Mouse (Mus musculus): Measurements from ENCODE around the gene Tll1. TPM values are rescaled to one million over a fixed set of nuclear protein-coding genes. Genes with fewer than 3 reads are reported as not detected.

Tll1 gene
- 0.35 and 0.44 TPM in 2 replicates for polyA plus RNA-seq (2016; fragmentation: Nextera tagmentation; extraction: Ambion mirVana)

DNA sequence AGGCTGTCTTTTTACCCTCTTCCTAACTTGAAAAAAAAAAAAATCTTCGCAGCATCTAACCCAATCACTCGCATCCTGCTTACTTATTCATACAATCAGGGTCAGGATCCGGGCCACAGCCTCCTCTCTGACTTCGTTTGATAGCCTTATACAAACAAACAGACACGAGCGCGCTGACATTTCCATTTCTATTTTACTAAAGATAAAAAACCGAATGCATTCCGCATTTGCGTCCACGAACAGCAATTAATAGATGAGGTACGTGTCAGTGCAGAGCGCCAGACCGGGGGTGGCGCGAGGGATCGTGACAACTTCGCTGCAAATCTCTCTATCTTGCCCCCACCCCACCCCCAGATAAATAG is at the start of gene Tll1:
Tll1 (minus strand) TSS at position 248 of the 362 bp plus-strand sequence.
- H3K9ac ChIP-seq: no peak within 1 kb of the TSS
- peak within 1 kb of the TSS; percentile 53 for H3K4me3 ChIP-seq
- H3K27ac ChIP-seq: no peak within 1 kb of the TSS
- no peaks in the 10 kb centered on the region for H3K36me3 ChIP-seq
- no peaks in the 10 kb centered on the region for H3K9me3 ChIP-seq (replicated peaks)
- peaks cover 38% of the 10 kb centered on the region for H3K27me3 ChIP-seq (replicated peaks)
- WGBS (ENCODE audit: insufficient replicate concordance): 2% methylated on average over 18 of the region's 18 CpGs
- H3K4me1 ChIP-seq: 0 out of 2 replicates have a peak, but pooled peaks cover 3% of the 10 kb centered on the region
- ATAC-seq: no peak
- peak within 1 kb of the TSS; percentile 72 for H3K4me2 ChIP-seq

GRCm38 (mm10) chr8:64238645-64239044 is 32.6 kb upstream of the Tll1 start:
- ATAC-seq: no peak
- H3K36me3 ChIP-seq: no peaks in the 10 kb centered on the region
- H3K27me3 ChIP-seq (replicated peaks): no peaks in the 10 kb centered on the region
- 62% methylated on average over 2 of the region's 2 CpGs for WGBS (ENCODE audit: insufficient replicate concordance)
- H3K4me3 ChIP-seq: no peak overlapping the region
- H3K9me3 ChIP-seq (replicated peaks): no peaks in the 10 kb centered on the region
- H3K4me2 ChIP-seq: no peak overlapping the region
- H3K4me1 ChIP-seq: no peaks in the 10 kb centered on the region
- no peak overlapping the region for H3K27ac ChIP-seq
- no peak overlapping the region for H3K9ac ChIP-seq

DNA sequence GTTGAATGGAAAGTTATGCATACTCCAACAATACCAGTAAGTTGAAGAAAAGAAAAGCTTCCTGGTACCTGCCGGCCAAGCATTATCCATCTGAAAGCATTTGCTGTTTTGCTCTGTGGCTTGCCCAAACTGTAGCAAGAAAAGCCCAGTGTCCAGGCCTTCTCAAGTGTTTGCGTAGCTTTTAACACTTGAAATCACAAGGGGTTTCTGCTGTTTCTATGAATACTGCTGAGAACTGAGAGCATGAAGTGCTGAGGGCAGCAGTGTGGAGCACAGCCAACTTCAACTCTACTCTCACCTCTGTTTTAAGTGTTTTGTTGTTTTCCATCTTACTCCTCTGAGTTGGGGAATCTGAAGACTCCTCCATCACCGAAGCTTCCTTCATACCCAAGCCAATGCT is 15.5 kb upstream of the Tll1 start:
- ATAC-seq: no peak
- Histone ChIP-seq H3K27me3 (replicated peaks) (no peaks in the 10 kb centered on the region), H3K36me3 (no peaks in the 10 kb centered on the region), H3K4me1 (no peaks in the 10 kb centered on the region), H3K27ac (no peak overlapping the region), H3K9ac (no peak overlapping the region), H3K4me3 (no peak overlapping the region), H3K9me3 (replicated peaks) (no peaks in the 10 kb centered on the region), H3K4me2 (no peak overlapping the region)
- 77% methylated on average over 3 of the region's 3 CpGs for WGBS (ENCODE audit: insufficient replicate concordance)

DNA sequence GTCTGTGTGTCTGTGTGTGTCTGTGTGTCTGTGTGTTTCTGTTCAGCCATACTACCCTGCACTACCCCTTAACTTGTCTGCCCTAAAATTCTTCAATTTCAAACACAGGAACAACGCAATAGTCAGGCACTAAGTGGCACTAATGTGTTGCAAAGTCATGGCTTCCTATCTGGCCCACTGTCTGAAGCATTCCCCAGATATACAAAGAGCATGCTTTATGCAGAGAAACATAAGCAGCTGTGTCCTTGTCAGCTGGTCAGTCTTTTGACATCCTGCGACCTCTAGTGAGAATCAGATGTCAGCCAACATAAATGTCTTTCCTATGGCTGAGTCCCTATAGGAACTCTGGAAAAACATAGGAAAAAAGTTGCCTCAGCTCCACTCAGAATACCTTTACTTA is 11.6 kb upstream of the Tll1 start:
- Histone ChIP-seq H3K4me2 (no peak overlapping the region), H3K9me3 (replicated peaks) (no peaks in the 10 kb centered on the region), H3K27me3 (replicated peaks) (no peaks in the 10 kb centered on the region), H3K4me3 (no peak overlapping the region), H3K27ac (no peak overlapping the region), H3K36me3 (no peaks in the 10 kb centered on the region), H3K9ac (no peak overlapping the region), H3K4me1 (no peaks in the 10 kb centered on the region)
- WGBS (ENCODE audit: insufficient replicate concordance): 40% methylated on average over 2 of the region's 2 CpGs
- no peak for ATAC-seq

- no peak overlapping the region for H3K4me2 ChIP-seq
- H3K4me3 ChIP-seq: no peak overlapping the region
- H3K27me3 ChIP-seq (replicated peaks): no peaks in the 10 kb centered on the region
- H3K4me1 ChIP-seq: no peaks in the 10 kb centered on the region
- H3K36me3 ChIP-seq: no peaks in the 10 kb centered on the region
- H3K27ac ChIP-seq: no peak overlapping the region
- no peak overlapping the region for H3K9ac ChIP-seq
- ATAC-seq: no peak
- WGBS (ENCODE audit: insufficient replicate concordance): 52% methylated on average over 1 of the region's 1 CpGs
- H3K9me3 ChIP-seq (replicated peaks): no peaks in the 10 kb centered on the region
Observed at GRCm38 (mm10) chr8:64216252-64216651, 10.2 kb upstream of the Tll1 start.

- 44% methylated on average over 6 of the region's 6 CpGs for WGBS (ENCODE audit: insufficient replicate concordance)
- Histone ChIP-seq H3K27ac (no peak overlapping the region), H3K9me3 (replicated peaks) (no peaks in the 10 kb centered on the region), H3K27me3 (replicated peaks) (no peaks in the 10 kb centered on the region), H3K4me3 (no peak overlapping the region), H3K4me1 (no peaks in the 10 kb centered on the region), H3K36me3 (no peaks in the 10 kb centered on the region), H3K4me2 (no peak overlapping the region), H3K9ac (no peak overlapping the region)
- ATAC-seq: no peak
Observed at GRCm38 (mm10) chr8:64215374-64215773, 9.3 kb upstream of the Tll1 start.

DNA sequence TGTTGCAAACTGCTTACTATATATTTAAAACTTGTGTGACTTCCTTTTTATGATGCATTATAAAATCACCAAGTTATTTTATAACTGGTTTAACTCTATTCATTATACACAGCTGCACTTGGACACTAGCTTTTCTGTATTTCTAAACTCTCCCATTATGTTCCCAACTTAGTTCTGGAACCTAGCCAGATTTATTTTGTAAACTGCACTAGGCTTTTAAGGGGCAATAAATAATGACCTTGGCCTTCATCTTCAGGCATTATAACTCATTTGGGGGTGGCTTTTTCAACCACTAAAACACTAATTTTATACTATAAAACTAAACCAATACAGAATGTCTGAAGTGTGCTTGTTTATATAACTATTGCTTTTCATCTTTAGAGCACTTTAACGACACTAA is 8.8 kb upstream of the Tll1 start:
- Histone ChIP-seq H3K4me2 (no peak overlapping the region), H3K9me3 (replicated peaks) (no peaks in the 10 kb centered on the region), H3K4me3 (no peak overlapping the region), H3K27me3 (replicated peaks) (no peaks in the 10 kb centered on the region), H3K9ac (no peak overlapping the region), H3K4me1 (no peaks in the 10 kb centered on the region), H3K27ac (no peak overlapping the region), H3K36me3 (no peaks in the 10 kb centered on the region)
- ATAC-seq: no peak
- WGBS (ENCODE audit: insufficient replicate concordance): 61% methylated on average over 1 of the region's 1 CpGs

DNA sequence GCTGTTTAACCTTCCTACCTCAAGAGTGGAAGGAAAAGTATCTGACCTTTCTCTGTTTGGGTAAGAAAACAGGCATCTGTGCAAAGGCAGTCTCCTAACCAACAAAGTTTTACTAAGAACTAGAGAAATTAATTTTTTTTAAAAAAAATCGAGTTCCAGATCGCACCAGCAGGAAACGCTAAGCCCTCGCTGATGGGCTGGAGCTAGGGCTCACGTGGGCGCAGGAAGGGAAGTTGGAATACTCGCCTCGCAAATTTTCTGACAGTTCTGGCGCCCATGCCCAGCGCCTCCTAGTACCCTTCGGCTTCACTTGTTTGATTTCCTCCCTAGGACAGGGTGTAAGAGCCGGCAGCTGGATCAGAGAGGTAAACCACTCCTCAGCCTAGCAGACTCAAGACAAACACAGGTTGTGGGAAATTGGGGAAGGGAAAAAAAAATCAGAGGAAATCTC is 365 bp upstream of the Tll1 start:
- H3K4me1 ChIP-seq: 0 out of 2 replicates have a peak, but pooled peaks cover 3% of the 10 kb centered on the region
- 0% methylated on average over 12 of the region's 12 CpGs for WGBS (ENCODE audit: insufficient replicate concordance)
- H3K27me3 ChIP-seq (replicated peaks): peaks cover 38% of the 10 kb centered on the region
- peak overlapping the region; percentile 53 for H3K4me3 ChIP-seq
- H3K4me2 ChIP-seq: peak overlapping the region; percentile 72
- H3K36me3 ChIP-seq: no peaks in the 10 kb centered on the region
- H3K9me3 ChIP-seq (replicated peaks): no peaks in the 10 kb centered on the region
- H3K9ac ChIP-seq: no peak overlapping the region
- no peak overlapping the region for H3K27ac ChIP-seq
- ATAC-seq: no peak

DNA sequence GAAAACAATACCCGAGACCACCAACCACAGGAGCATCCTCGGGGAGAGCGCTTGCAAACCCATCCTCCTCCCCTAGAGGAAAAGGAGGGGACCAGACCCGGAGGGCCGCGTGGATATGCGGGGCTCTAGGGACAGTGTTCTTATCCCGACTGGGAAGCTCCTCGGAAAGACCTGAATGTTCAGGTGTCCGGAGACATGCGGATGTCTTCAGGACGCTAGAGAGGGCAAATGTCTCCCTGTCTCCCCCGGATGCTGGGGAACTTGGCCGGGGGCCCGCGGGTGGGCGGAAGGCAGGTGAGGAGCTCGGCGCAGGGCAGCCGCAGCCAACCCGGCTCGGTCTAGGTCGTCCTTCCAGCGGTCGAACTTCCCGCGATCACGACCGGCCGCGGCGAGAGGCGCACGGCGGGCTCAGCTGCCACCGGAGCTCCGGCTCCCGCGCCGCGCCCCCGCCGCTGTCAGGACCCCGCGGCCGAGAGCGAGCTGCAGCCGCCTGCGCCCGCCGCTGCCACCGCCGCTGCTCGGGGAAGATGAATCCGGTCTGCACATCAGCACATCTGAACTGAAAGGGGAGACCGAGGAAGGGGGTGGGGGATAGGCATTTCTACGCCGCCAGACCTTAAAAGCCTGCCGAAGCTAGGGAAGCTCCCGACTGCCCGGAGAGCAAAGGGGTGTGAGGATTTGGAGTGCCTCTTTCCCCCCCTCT is 599 bp downstream of the Tll1 start:
- H3K4me2 ChIP-seq: peak overlapping the region; percentile 72
- H3K27me3 ChIP-seq (replicated peaks): peaks cover 38% of the 10 kb centered on the region
- ATAC-seq: no peak
- H3K9ac ChIP-seq: no peak overlapping the region
- WGBS (ENCODE audit: insufficient replicate concordance): under 1% methylated on average over 32 of the region's 61 CpGs
- H3K4me1 ChIP-seq: 0 out of 2 replicates have a peak, but pooled peaks cover 3% of the 10 kb centered on the region
- H3K27ac ChIP-seq: no peak overlapping the region
- H3K9me3 ChIP-seq (replicated peaks): no peaks in the 10 kb centered on the region
- no peaks in the 10 kb centered on the region for H3K36me3 ChIP-seq
- H3K4me3 ChIP-seq: peak overlapping the region; percentile 53

GRCm38 (mm10) chr8:64204801-64205311 is 1.2 kb downstream of the Tll1 start:
- no peak for ATAC-seq
- Histone ChIP-seq H3K4me2 (peak overlapping the region; percentile 72), H3K9ac (no peak overlapping the region), H3K9me3 (replicated peaks) (no peaks in the 10 kb centered on the region), H3K4me3 (peak overlapping the region; percentile 53), H3K27ac (no peak overlapping the region), H3K4me1 (0 out of 2 replicates have a peak, but pooled peaks cover 3% of the 10 kb centered on the region), H3K27me3 (replicated peaks) (peaks cover 38% of the 10 kb centered on the region), H3K36me3 (no peaks in the 10 kb centered on the region)
- 2% methylated on average over 19 of the region's 19 CpGs for WGBS (ENCODE audit: insufficient replicate concordance)

DNA sequence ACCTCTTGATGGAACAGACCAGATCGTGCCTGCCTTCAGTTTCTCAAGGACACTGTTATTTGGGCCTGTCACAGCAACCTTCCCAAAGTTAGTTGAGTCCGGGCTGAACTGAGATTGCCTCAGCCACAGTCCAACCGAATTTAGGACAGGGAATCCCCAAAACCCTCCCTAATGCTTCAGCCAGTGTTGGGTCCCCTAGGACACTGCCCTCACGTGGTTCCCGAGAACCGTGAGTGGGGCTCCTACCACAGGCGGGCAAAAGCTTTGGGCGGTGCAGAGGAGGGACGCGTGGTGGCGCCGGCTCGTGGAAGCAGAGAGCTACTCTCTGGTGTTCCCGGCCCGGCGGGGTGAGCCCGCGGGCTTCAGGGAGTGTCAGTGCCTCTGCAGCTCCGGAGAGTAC is 1.9 kb downstream of the Tll1 start:
- Histone ChIP-seq H3K4me3 (no peak overlapping the region), H3K27me3 (replicated peaks) (peaks cover 38% of the 10 kb centered on the region), H3K9me3 (replicated peaks) (no peaks in the 10 kb centered on the region), H3K9ac (no peak overlapping the region), H3K4me2 (peak overlapping the region; percentile 72; the same call in 1 of the 2 replicates), H3K4me1 (0 out of 2 replicates have a peak, but pooled peaks cover 3% of the 10 kb centered on the region), H3K36me3 (no peaks in the 10 kb centered on the region), H3K27ac (no peak overlapping the region)
- WGBS (ENCODE audit: insufficient replicate concordance): 3% methylated on average over 19 of the region's 19 CpGs
- ATAC-seq: peak; percentile 49; the same call in 1 of the 2 replicates

DNA sequence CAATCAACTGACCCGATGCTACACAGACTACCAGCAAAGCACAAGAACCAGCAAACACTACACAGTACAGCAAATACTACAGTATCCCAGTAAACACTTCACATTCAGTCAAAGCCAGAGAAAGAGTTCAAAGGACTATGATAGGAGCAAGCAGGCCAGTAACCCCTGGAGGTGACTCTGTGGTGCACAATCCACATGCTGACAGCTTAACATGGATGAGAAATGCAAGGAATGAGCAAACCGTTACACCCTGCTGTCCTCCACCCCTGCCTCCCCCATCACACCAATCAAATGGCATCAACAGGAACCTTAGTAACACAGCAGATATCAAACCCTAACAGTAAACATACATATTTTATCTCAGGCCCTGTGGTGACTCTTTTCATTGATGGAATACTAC is 7.7 kb downstream of the Tll1 start:
- WGBS (ENCODE audit: insufficient replicate concordance): 68% methylated on average over 2 of the region's 2 CpGs
- Histone ChIP-seq H3K4me3 (no peak overlapping the region), H3K36me3 (no peaks in the 10 kb centered on the region), H3K4me1 (no peaks in the 10 kb centered on the region), H3K27ac (no peak overlapping the region), H3K9me3 (replicated peaks) (no peaks in the 10 kb centered on the region), H3K9ac (no peak overlapping the region), H3K27me3 (replicated peaks) (no peaks in the 10 kb centered on the region; the same call in 1 of the 2 replicates), H3K4me2 (no peak overlapping the region)
- ATAC-seq: no peak

Data from liver, embryonic 12.5 days (tissue).